In the genomic region with DNA sequence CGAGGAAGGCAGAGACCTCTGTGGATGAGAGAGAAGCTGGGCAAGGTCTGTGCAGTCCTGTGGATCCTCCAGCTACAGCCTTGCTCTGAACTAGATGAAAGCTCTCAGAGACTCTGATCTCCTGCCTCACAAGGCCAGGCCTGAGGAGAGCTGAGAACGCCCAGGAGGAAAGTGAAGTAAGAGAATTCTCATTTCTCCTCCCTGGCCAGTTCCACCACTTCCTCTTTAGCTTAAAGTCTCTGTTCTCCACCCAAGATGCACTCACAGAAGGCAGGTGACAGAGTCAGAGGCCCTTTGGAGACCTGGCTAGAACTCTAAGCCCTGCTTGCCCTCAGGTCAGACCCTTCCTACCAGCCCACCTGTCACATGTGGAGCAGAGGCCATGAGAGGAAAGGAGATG, we compare ENCODE assay signal across 9 mouse cellular contexts. TPM values are rescaled to one million over a fixed set of nuclear protein-coding genes. Genes with fewer than 3 reads are reported as not detected.
"Had no signal": no experiment of that assay in that cellular context is flagged by ENCODE, and none has a peak within 500 bp of the region (broad histone marks: within the 10 kb centered on the region; RNA-seq: fewer than 3 reads in every experiment).

A gene (minus strand): TSS at position 173 of the 400 bp plus-strand sequence.

RNA-seq across cellular contexts. Expression of the gene that starts here (rescaled TPM):
- total RNA-seq: midbrain, postnatal 0 days had no signal
- polyA plus RNA-seq: lung, embryonic 15.5 days; midbrain, embryonic 11.5 days; midbrain, embryonic 13.5 days; midbrain, embryonic 15.5 days; midbrain, postnatal 0 days; myocyte; neural tube, embryonic 11.5 days; neural tube, embryonic 13.5 days; stomach, postnatal 0 days had no signal
